Mouse (Mus musculus): Measurements from ENCODE around the gene Hunk.

GRCm38 (mm10) chr16:90523894-90524293 lies 138.1 kb downstream of the Hunk start:
- TF ChIP-seq POLR2A (IDR thresholded peaks at IDR 0.05; ENCODE audit: insufficient read length, low read depth) (no peak), MAX (IDR thresholded peaks at IDR 0.05; ENCODE audit: low read depth) (no peak), USF1 (IDR thresholded peaks at IDR 0.05; ENCODE audit: low read depth) (no peak), MYOG (IDR thresholded peaks at IDR 0.05; ENCODE audit: control insufficient read depth in 1 of 3, insufficient read depth in 1 of 3, insufficient read length in 2 of 3, low read depth in 2 of 3) (no peak), CEBPB (IDR thresholded peaks at IDR 0.05; ENCODE audit: insufficient read depth, poor library complexity, severe bottlenecking) (no peak), E2F4 (IDR thresholded peaks at IDR 0.05; ENCODE audit: insufficient read depth) (no peak), REST (IDR thresholded peaks at IDR 0.05; ENCODE audit: insufficient read depth, insufficient read length) (no peak), SRF (IDR thresholded peaks at IDR 0.05; ENCODE audit: control insufficient read depth, insufficient read length, low read depth) (no peak)
